Mouse (Mus musculus) kidney, embryonic 16.5 days (tissue): ENCODE results near the gene Hist2h2ac. TPM values are rescaled to one million over a fixed set of nuclear protein-coding genes. Genes with fewer than 3 reads are reported as not detected.

Experiments used
- ATAC-seq: fragments of 200-750 bp; cut with Nextera tagmentation; 2 replicates; pipeline ENCODE4 v1.8.0; 2017; ENCODE audit warnings: moderate TSS enrichment; ENCODE audit not compliant: low FRiP score, low TSS enrichment
- H3K27ac ChIP-seq: fragments of 300-500 bp; sonication (generic); 2 replicates; pipeline ENCODE4 v1.5.1; 2014; ENCODE audit warnings: low read length
- H3K27me3 ChIP-seq: fragments of 300-500 bp; sonication (generic); 2 replicates; pipeline ENCODE4 v1.6.1; 2014; ENCODE audit warnings: low read length, control low read depth, mixed read lengths; ENCODE audit not compliant: insufficient read depth
- H3K36me3 ChIP-seq: fragments of 300-500 bp; sonication (generic); 2 replicates; pipeline ENCODE4 v1.6.1; 2014; ENCODE audit warnings: low read length, control low read depth, mixed read lengths; ENCODE audit not compliant: insufficient read depth
- H3K4me1 ChIP-seq: fragments of 300-500 bp; sonication (generic); 2 replicates; pipeline ENCODE4 v1.6.1; 2014; ENCODE audit warnings: low read length, control low read depth, mixed read lengths; ENCODE audit not compliant: insufficient read depth
- H3K4me2 ChIP-seq: fragments of 300-500 bp; sonication (generic); replicated peaks from 2 replicates; pipeline ENCODE4 v1.6.1; 2014; ENCODE audit warnings: low read depth, low read length
- H3K4me3 ChIP-seq: fragments of 300-500 bp; sonication (generic); 2 replicates; pipeline ENCODE4 v1.5.1; 2014; ENCODE audit warnings: mild to moderate bottlenecking, low read length
- H3K9ac ChIP-seq: fragments of 300-500 bp; sonication (generic); replicated peaks from 2 replicates; pipeline ENCODE4 v1.6.1; 2014; ENCODE audit warnings: low read length
- H3K9me3 ChIP-seq: fragments of 300-500 bp; sonication (generic); 2 replicates; pipeline ENCODE4 v1.6.1; 2016; ENCODE audit warnings: low read length, control low read depth
- WGBS: fragments of 180-500 bp; shearing (Covaris S2); extraction: QIAGEN DNeasy Blood & Tissue Kit; methylation state at CpG from one replicate; pipeline ENCODE4 v1.1.7; 2014; 5-methylcytosine and 5-hydroxymethylcytosine counted together
- polyA plus RNA-seq: library from polyadenylated mRNA; unstranded; fragments of >200 nt; fragmentation: Nextera tagmentation; extraction: Ambion mirVana; gene quantifications from 2 replicates; pipeline ENCODE4 v1.2.1, GENCODE M21; 2015

The Hist2h2ac gene
- polyA plus RNA-seq, 1 experiment from 2014 or later, result 7.5 TPM

GRCm38 (mm10) chr3:96194966-96195365 lies 25.7 kb downstream of the Hist2h2ac start:
- WGBS, result 84% methylated on average over 10 of the region's 10 CpGs
- no peak overlapping the region for H3K4me2 ChIP-seq
- H3K9me3 ChIP-seq, result peaks cover 4% of the 10 kb centered on the region; the same call in 1 of the 2 replicates
- ATAC-seq, result no peak
- no peak overlapping the region for H3K9ac ChIP-seq
- H3K4me1 ChIP-seq, result peaks cover 12% of the 10 kb centered on the region
- no peaks in the 10 kb centered on the region for H3K27me3 ChIP-seq
- H3K4me3 ChIP-seq, result no peak overlapping the region
- peaks cover 4% of the 10 kb centered on the region; the same call in 1 of the 2 replicates for H3K36me3 ChIP-seq
- H3K27ac ChIP-seq, result no peak overlapping the region

DNA sequence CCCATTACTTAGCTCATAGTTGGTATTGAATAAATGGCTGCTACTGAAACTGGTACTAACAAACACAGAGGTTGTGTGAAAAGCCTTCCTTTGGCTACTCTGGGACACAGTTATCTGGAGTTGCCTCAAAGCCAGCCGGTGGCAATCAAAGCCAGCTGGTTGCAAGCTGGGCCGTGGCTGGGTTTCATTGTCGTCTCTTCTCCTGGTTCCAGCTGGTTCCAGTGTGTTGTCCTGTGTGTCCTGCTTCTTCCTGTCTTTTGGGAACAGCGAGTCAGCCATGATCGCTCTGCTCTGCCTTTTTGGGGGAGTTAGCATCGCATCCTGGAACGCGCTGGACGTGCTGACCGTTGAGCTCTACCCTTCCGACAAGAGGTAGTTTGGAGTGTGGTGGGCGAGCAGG lies 27.7 kb downstream of the Hist2h2ac start:
- Histone ChIP-seq H3K36me3 (peaks cover 4% of the 10 kb centered on the region; the same call in 1 of the 2 replicates), H3K4me1 (peaks cover 9% of the 10 kb centered on the region), H3K4me2 (no peak overlapping the region), H3K27ac (no peak overlapping the region), H3K9me3 (peaks cover 4% of the 10 kb centered on the region; the same call in 1 of the 2 replicates), H3K27me3 (no peaks in the 10 kb centered on the region), H3K4me3 (no peak overlapping the region), H3K9ac (no peak overlapping the region)
- WGBS, result 76% methylated on average over 12 of the region's 12 CpGs
- ATAC-seq, result no peak

DNA sequence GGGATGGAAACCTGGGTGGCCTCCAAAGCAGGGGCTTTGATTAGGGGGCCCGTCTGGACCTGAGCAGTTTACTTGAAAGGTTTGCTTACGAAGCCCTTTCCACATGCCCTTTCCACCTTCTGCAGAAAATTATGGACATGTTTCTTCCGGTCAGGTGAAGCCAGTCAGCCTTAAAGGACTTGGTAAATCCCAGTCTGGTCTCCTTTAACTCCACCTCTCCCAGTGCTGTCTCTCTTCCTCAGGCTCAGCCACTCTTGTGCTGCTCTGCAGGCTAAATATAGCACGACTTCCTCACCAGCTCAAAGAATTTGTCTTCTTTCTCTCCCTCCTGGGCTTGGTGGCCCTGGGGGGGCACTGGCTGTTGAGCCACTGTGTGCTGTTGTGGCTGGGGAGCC lies 38.3 kb downstream of the Hist2h2ac start:
- 15% methylated on average over 4 of the region's 4 CpGs for WGBS
- Histone ChIP-seq H3K36me3 (peaks cover 15% of the 10 kb centered on the region), H3K4me3 (no peak overlapping the region), H3K4me1 (peaks cover 20% of the 10 kb centered on the region), H3K4me2 (peak overlapping the region; percentile 73), H3K27me3 (no peaks in the 10 kb centered on the region), H3K27ac (peak overlapping the region; percentile 63; the same call in 1 of the 2 replicates), H3K9ac (0 out of 2 replicates have a peak overlapping the region, but pooled peaks have one; percentile 44), H3K9me3 (no peaks in the 10 kb centered on the region)
- ATAC-seq, result peak; percentile 32; the same call in 1 of the 2 replicates

DNA sequence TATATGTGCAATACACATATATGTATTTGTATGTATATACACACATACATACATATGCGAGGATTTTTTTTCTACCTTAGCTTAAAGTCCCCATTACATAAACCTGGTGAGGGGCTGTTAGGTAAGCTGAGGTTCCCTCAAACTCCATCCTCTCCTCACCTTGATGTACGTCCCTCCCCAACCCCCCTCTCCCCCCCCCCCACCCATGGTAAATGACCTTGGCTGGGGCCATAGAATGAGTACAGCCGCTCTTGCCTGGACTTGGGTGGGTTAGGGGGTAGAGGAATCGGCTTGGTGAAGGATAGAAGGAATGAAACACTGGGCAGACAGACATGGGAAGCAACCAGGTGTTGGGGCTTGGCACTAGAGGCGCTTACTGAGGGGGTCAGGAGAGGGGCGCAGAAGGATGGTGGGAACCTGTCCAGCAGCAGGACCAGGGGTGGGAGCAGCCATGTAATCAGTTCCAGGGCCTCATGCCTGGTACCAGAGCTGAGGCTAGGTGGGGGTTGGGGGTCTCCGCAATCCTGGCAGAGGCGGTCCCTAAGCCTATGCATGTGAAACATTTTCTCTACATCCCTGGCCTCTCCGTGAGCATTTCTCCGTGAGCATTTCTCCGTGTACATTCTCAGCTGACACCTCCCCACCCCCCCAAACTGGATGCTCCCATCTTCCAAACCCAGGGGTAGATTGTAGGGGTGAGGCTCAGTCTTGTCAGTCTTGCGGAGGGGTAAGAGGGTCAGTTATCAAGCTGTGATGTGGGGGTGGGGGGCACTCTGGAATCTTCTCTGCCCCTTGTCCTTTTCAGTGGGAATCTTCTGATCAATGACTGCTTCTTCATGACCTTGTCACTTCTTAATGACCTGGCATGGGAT lies 38.9 kb downstream of the Hist2h2ac start:
- peaks cover 20% of the 10 kb centered on the region for H3K4me1 ChIP-seq
- no peaks in the 10 kb centered on the region for H3K9me3 ChIP-seq
- no peak overlapping the region for H3K27ac ChIP-seq
- 38% methylated on average over 12 of the region's 12 CpGs for WGBS
- H3K9ac ChIP-seq, result 0 out of 2 replicates have a peak overlapping the region, but pooled peaks have one; percentile 44
- ATAC-seq, result peak; percentile 34; the same call in 1 of the 2 replicates
- peak overlapping the region; percentile 53 for H3K4me3 ChIP-seq
- peak overlapping the region; percentile 73 for H3K4me2 ChIP-seq
- H3K27me3 ChIP-seq, result no peaks in the 10 kb centered on the region
- peaks cover 17% of the 10 kb centered on the region for H3K36me3 ChIP-seq

- Histone ChIP-seq H3K4me1 (peaks cover 20% of the 10 kb centered on the region), H3K9me3 (no peaks in the 10 kb centered on the region), H3K36me3 (peaks cover 25% of the 10 kb centered on the region), H3K27ac (no peak within 1 kb of the TSS), H3K4me3 (peak within 1 kb of the TSS; percentile 53), H3K27me3 (no peaks in the 10 kb centered on the region), H3K9ac (peak within 1 kb of the TSS; percentile 56), H3K4me2 (peak within 1 kb of the TSS; percentile 73)
- WGBS, result 0% methylated on average over 8 of the region's 23 CpGs
- ATAC-seq, result peak; percentile 55
Measured at GRCm38 (mm10) chr3:96180727-96181477, 39.8 kb downstream of the Hist2h2ac start, which contains the start of gene Sv2a. Gene Sv2a, plus strand, starts transcription at chr3:96181151.

GRCm38 (mm10) chr3:96179531-96179930 lies 41.1 kb downstream of the Hist2h2ac start:
- H3K4me2 ChIP-seq, result no peak overlapping the region
- peaks cover 37% of the 10 kb centered on the region for H3K36me3 ChIP-seq
- H3K27me3 ChIP-seq, result no peaks in the 10 kb centered on the region
- 68% methylated on average over 4 of the region's 4 CpGs for whole genome bisulfite sequencing
- no peak overlapping the region for H3K27ac ChIP-seq
- peaks cover 21% of the 10 kb centered on the region for H3K4me1 ChIP-seq
- H3K9me3 ChIP-seq, result no peaks in the 10 kb centered on the region
- no peak overlapping the region for H3K4me3 ChIP-seq
- no peak for ATAC-seq
- H3K9ac ChIP-seq, result no peak overlapping the region

DNA sequence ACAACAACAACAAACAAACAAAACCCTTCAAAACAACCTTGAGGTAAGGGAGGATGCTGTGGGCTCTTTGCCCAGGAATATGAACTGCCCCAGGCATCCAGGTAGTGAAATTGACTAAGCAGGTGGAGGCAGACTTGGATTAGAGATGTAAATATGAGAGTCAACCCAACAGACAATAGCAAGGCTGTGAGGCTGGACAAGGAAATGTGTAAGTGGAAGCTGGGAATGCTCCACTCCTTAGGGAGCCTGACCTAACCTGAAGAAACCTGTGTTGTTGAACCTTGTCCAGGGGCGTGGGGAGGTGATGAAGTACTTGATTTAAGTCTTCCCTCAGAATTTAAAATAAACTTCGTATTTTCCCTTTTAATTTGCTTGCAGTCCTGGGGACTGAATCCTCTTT lies 41.8 kb downstream of the Hist2h2ac start:
- no peak for ATAC-seq
- Histone ChIP-seq H3K27ac (no peak overlapping the region), H3K36me3 (peaks cover 44% of the 10 kb centered on the region), H3K4me2 (no peak overlapping the region), H3K4me3 (no peak overlapping the region), H3K9me3 (no peaks in the 10 kb centered on the region), H3K4me1 (peaks cover 27% of the 10 kb centered on the region), H3K9ac (no peak overlapping the region), H3K27me3 (no peaks in the 10 kb centered on the region)
- WGBS, result 85% methylated on average over 2 of the region's 2 CpGs

- no peak overlapping the region for H3K27ac ChIP-seq
- WGBS, result 97% methylated on average over 4 of the region's 4 CpGs
- no peak overlapping the region for H3K4me3 ChIP-seq
- no peaks in the 10 kb centered on the region for H3K9me3 ChIP-seq
- H3K36me3 ChIP-seq, result peaks cover 44% of the 10 kb centered on the region
- no peaks in the 10 kb centered on the region for H3K27me3 ChIP-seq
- H3K4me1 ChIP-seq, result peaks cover 30% of the 10 kb centered on the region
- ATAC-seq, result no peak
- no peak overlapping the region for H3K4me2 ChIP-seq
- H3K9ac ChIP-seq, result no peak overlapping the region
Measured at GRCm38 (mm10) chr3:96178427-96178826, 42.3 kb downstream of the Hist2h2ac start.

DNA sequence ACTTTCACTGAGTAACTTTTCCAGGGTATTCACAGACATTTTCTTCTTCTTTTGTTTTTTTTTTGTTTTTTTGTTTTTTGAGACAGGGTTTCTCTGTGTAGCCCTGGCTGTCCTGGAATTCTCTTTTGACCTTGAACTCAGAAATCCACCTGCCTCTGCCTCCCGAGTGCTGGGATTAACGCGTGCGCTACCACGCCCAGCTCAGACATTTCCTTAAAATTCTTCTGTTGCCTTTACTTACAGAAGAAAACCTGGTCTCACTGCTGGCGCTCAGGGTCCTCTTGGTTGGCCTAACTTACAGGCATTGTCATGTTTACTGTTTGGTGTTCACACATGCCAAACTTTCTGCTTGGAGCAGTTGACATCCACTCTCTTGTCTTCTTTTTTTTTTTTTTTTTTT lies 45.4 kb downstream of the Hist2h2ac start:
- Histone ChIP-seq H3K4me3 (no peak overlapping the region), H3K27ac (no peak overlapping the region), H3K9me3 (no peaks in the 10 kb centered on the region), H3K36me3 (peaks cover 44% of the 10 kb centered on the region), H3K27me3 (no peaks in the 10 kb centered on the region), H3K4me2 (no peak overlapping the region), H3K4me1 (peaks cover 26% of the 10 kb centered on the region), H3K9ac (no peak overlapping the region)
- 95% methylated on average over 6 of the region's 6 CpGs for WGBS
- no peak for ATAC-seq
